Mouse (Mus musculus) stomach, embryonic 16.5 days (tissue): ENCODE results near the gene 1700001C19Rik. TPM values are rescaled to one million over a fixed set of nuclear protein-coding genes. Genes with fewer than 3 reads are reported as not detected.
"Not testable (repeated sequence)": the region's sequence is repeated elsewhere in the genome, so short reads cannot be mapped to it uniquely, and the experiment has no call there.

Experiments
- ATAC-seq: fragments of 200-750 bp; cut with Nextera tagmentation; 2 replicates; pipeline ENCODE4 v1.8.0; 2017; ENCODE audit warnings: moderate number of reproducible peaks, moderate TSS enrichment; ENCODE audit not compliant: insufficient read depth, low FRiP score
- H3K27ac ChIP-seq: fragments of 300-500 bp; sonication (generic); 2 replicates; pipeline ENCODE4 v1.5.1; 2014; ENCODE audit warnings: low read length
- H3K27me3 ChIP-seq: fragments of 300-500 bp; sonication (generic); 2 replicates; pipeline ENCODE4 v1.6.1; 2014; ENCODE audit warnings: low read length, control low read depth, mixed read lengths; ENCODE audit not compliant: control insufficient read depth, insufficient read depth
- H3K36me3 ChIP-seq: fragments of 300-500 bp; sonication (generic); 2 replicates; pipeline ENCODE4 v1.6.1; 2014; ENCODE audit warnings: low read length; ENCODE audit not compliant: control insufficient read depth, insufficient read depth
- H3K4me1 ChIP-seq: fragments of 300-500 bp; sonication (generic); 2 replicates; pipeline ENCODE4 v1.6.1; 2014; ENCODE audit warnings: low read length, control low read depth, mixed read lengths; ENCODE audit not compliant: control insufficient read depth, insufficient read depth
- H3K4me2 ChIP-seq: fragments of 300-500 bp; sonication (generic); 2 replicates; pipeline ENCODE4 v1.6.1; 2014; ENCODE audit warnings: low read depth, low read length, mixed read lengths
- H3K4me3 ChIP-seq: fragments of 300-500 bp; sonication (generic); replicated peaks from 2 replicates; pipeline ENCODE4 v1.5.1; 2014; ENCODE audit warnings: mild to moderate bottlenecking, low read length
- H3K9ac ChIP-seq: fragments of 300-500 bp; sonication (generic); 2 replicates; pipeline ENCODE4 v1.6.1; 2014; ENCODE audit warnings: low read length
- H3K9me3 ChIP-seq: fragments of 300-500 bp; sonication (generic); replicated peaks from 2 replicates; pipeline ENCODE4 v1.6.1; 2016; ENCODE audit warnings: low read length, control low read depth; ENCODE audit not compliant: control insufficient read depth
- WGBS: fragments of 180-500 bp; shearing (Covaris S2); extraction: QIAGEN DNeasy Blood & Tissue Kit; methylation state at CpG from one replicate; pipeline ENCODE4 v1.1.7; 2014; 5-methylcytosine and 5-hydroxymethylcytosine counted together
- polyA plus RNA-seq: library from polyadenylated mRNA; unstranded; fragments of >200 nt; fragmentation: Nextera tagmentation; extraction: Ambion mirVana; gene quantifications from 2 replicates; pipeline ENCODE4 v1.2.1, GENCODE M21; 2015

The 1700001C19Rik gene
- polyA plus RNA-seq, 1 experiment from 2014 or later = 0.21 TPM

- H3K9ac ChIP-seq = no peak overlapping the region
- no peaks in the 10 kb centered on the region for H3K9me3 ChIP-seq
- peaks cover 5% of the 10 kb centered on the region; the same call in 1 of the 2 replicates for H3K4me1 ChIP-seq
- WGBS = 72% methylated on average over 6 of the region's 6 CpGs
- no peak overlapping the region for H3K4me2 ChIP-seq
- H3K27me3 ChIP-seq = no peaks in the 10 kb centered on the region
- H3K4me3 ChIP-seq = no peak overlapping the region
- no peak for ATAC-seq
- no peak overlapping the region for H3K27ac ChIP-seq
- H3K36me3 ChIP-seq = no peaks in the 10 kb centered on the region
Measured at GRCm38 (mm10) chr17:47427316-47427715, 9.9 kb downstream of the 1700001C19Rik start.

- H3K9me3 ChIP-seq = no peaks in the 10 kb centered on the region
- no peaks in the 10 kb centered on the region for H3K27me3 ChIP-seq
- H3K4me1 ChIP-seq = peaks cover 5% of the 10 kb centered on the region; the same call in 1 of the 2 replicates
- no peaks in the 10 kb centered on the region for H3K36me3 ChIP-seq
- WGBS = 58% methylated on average over 6 of the region's 6 CpGs
- H3K4me3 ChIP-seq = no peak overlapping the region
- no peak overlapping the region for H3K9ac ChIP-seq
- peak overlapping the region; percentile 21; the same call in 1 of the 2 replicates for H3K27ac ChIP-seq
- H3K4me2 ChIP-seq = no peak overlapping the region
- ATAC-seq = peak; percentile 62; the same call in 1 of the 2 replicates
Measured at GRCm38 (mm10) chr17:47424186-47424585, 13.0 kb downstream of the 1700001C19Rik start.

GRCm38 (mm10) chr17:47422616-47423015, 14.6 kb downstream of the 1700001C19Rik start:
- not testable (repeated sequence) for H3K9me3 ChIP-seq, H3K9ac ChIP-seq, H3K4me2 ChIP-seq, H3K27me3 ChIP-seq, H3K4me3 ChIP-seq, H3K4me1 ChIP-seq, H3K27ac ChIP-seq, H3K36me3 ChIP-seq, ATAC-seq
- WGBS = 96% methylated on average over 1 of the region's 1 CpGs

GRCm38 (mm10) chr17:47421566-47421965, 15.6 kb downstream of the 1700001C19Rik start:
- no peak overlapping the region for H3K9ac ChIP-seq
- no peaks in the 10 kb centered on the region for H3K4me1 ChIP-seq
- H3K9me3 ChIP-seq = no peaks in the 10 kb centered on the region
- ATAC-seq = no peak
- H3K4me3 ChIP-seq = no peak overlapping the region
- WGBS = 76% methylated on average over 3 of the region's 3 CpGs
- no peaks in the 10 kb centered on the region for H3K36me3 ChIP-seq
- H3K27me3 ChIP-seq = no peaks in the 10 kb centered on the region
- H3K4me2 ChIP-seq = no peak overlapping the region
- H3K27ac ChIP-seq = no peak overlapping the region

- no peaks in the 10 kb centered on the region for H3K9me3 ChIP-seq
- H3K27ac ChIP-seq = no peak overlapping the region; the same call in 1 of the 2 replicates
- no peak overlapping the region for H3K4me3 ChIP-seq
- H3K27me3 ChIP-seq = no peaks in the 10 kb centered on the region
- ATAC-seq = no peak
- 71% methylated on average over 2 of the region's 2 CpGs for WGBS
- H3K9ac ChIP-seq = no peak overlapping the region
- no peaks in the 10 kb centered on the region for H3K36me3 ChIP-seq
- H3K4me1 ChIP-seq = no peaks in the 10 kb centered on the region
- no peak overlapping the region for H3K4me2 ChIP-seq
Measured at GRCm38 (mm10) chr17:47420195-47420594, 17.0 kb downstream of the 1700001C19Rik start.

GRCm38 (mm10) chr17:47409897-47410861, 27.0 kb downstream of the 1700001C19Rik start:
- ATAC-seq = peak; percentile 17; the same call in 1 of the 2 replicates
- H3K4me1 ChIP-seq, H3K36me3 ChIP-seq, H3K27ac ChIP-seq, H3K9me3 ChIP-seq: not testable (repeated sequence)
- peak overlapping the region; percentile 59 for H3K4me2 ChIP-seq
- H3K9ac ChIP-seq = peak overlapping the region; percentile 31; the same call in 1 of the 2 replicates
- WGBS = 4% methylated on average over 74 of the region's 74 CpGs
- H3K4me3 ChIP-seq = peak overlapping the region; percentile 38
- peaks cover 14% of the 10 kb centered on the region for H3K27me3 ChIP-seq

GRCm38 (mm10) chr17:47408558-47408898, 28.6 kb downstream of the 1700001C19Rik start:
- Histone ChIP-seq H3K36me3 (no peaks in the 10 kb centered on the region), H3K27me3 (peaks cover 14% of the 10 kb centered on the region)
- 19% methylated on average over 8 of the region's 8 CpGs for WGBS

GRCm38 (mm10) chr17:47407717-47408557, 29.2 kb downstream of the 1700001C19Rik start:
- H3K4me2 ChIP-seq = no peak overlapping the region
- no peak overlapping the region for H3K4me3 ChIP-seq
- no peaks in the 10 kb centered on the region for H3K36me3 ChIP-seq
- H3K9me3 ChIP-seq = no peaks in the 10 kb centered on the region
- WGBS = 60% methylated on average over 10 of the region's 10 CpGs
- no peak for ATAC-seq
- H3K27ac ChIP-seq = no peak overlapping the region
- peaks cover 3% of the 10 kb centered on the region; the same call in 1 of the 2 replicates for H3K4me1 ChIP-seq
- no peak overlapping the region for H3K9ac ChIP-seq
- H3K27me3 ChIP-seq = peaks cover 14% of the 10 kb centered on the region

More at GRCm38 (mm10) chr17:47408558-47408898, 28.6 kb downstream of the 1700001C19Rik start:
- no peak overlapping the region for H3K4me3 ChIP-seq
- no peak overlapping the region for H3K4me2 ChIP-seq
- H3K9ac ChIP-seq = no peak overlapping the region
- H3K9me3 ChIP-seq = no peaks in the 10 kb centered on the region
- no peak overlapping the region for H3K27ac ChIP-seq
- ATAC-seq = 0 out of 2 replicates have a peak, but pooled peaks have one; percentile 44
- peaks cover 3% of the 10 kb centered on the region; the same call in 1 of the 2 replicates for H3K4me1 ChIP-seq
